Mouse (Mus musculus) heart, embryonic 12.5 days (tissue): ENCODE measurements around the gene Xbp1. TPM values are rescaled to one million over a fixed set of nuclear protein-coding genes. Genes with fewer than 3 reads are reported as not detected.
"Not testable (repeated sequence)": the region's sequence is repeated elsewhere in the genome, so short reads cannot be mapped to it uniquely, and the experiment has no call there.

Experiments
- ATAC-seq: fragments of 200-750 bp; cut with Nextera tagmentation; 2 replicates; pipeline ENCODE4 v1.8.0; 2017; ENCODE audit warnings: moderate TSS enrichment, moderate library complexity; ENCODE audit not compliant: insufficient number of reproducible peaks, low FRiP score
- H3K27ac ChIP-seq: fragments of 300-500 bp; sonication (generic); 2 replicates; pipeline ENCODE4 v1.5.1; 2016; ENCODE audit warnings: mild to moderate bottlenecking, moderate library complexity; ENCODE audit not compliant: poor library complexity, severe bottlenecking
- H3K27me3 ChIP-seq: fragments of 300-500 bp; sonication (generic); replicated peaks from 2 replicates; pipeline ENCODE4 v1.6.1; 2016; ENCODE audit warnings: mild to moderate bottlenecking, moderate library complexity
- H3K36me3 ChIP-seq: fragments of 300-500 bp; sonication (generic); 2 replicates; pipeline ENCODE4 v1.6.1; 2016; ENCODE audit warnings: mild to moderate bottlenecking, moderate library complexity
- H3K4me1 ChIP-seq: fragments of 300-500 bp; sonication (generic); replicated peaks from 2 replicates; pipeline ENCODE4 v1.6.1; 2016; ENCODE audit warnings: mild to moderate bottlenecking
- H3K4me2 ChIP-seq: fragments of 300-500 bp; sonication (generic); 2 replicates; pipeline ENCODE4 v1.6.1; 2016; ENCODE audit warnings: mild to moderate bottlenecking, moderate library complexity
- H3K4me3 ChIP-seq: fragments of 300-500 bp; sonication (generic); 2 replicates; pipeline ENCODE4 v1.5.1; 2016; ENCODE audit warnings: mild to moderate bottlenecking
- H3K9ac ChIP-seq: fragments of 300-500 bp; sonication (generic); 2 replicates; pipeline ENCODE4 v1.6.1; 2016; ENCODE audit warnings: mild to moderate bottlenecking, moderate library complexity
- H3K9me3 ChIP-seq: fragments of 300-500 bp; sonication (generic); replicated peaks from 2 replicates; pipeline ENCODE4 v1.6.1; 2016; ENCODE audit warnings: mild to moderate bottlenecking, moderate library complexity
- WGBS: fragments of 180-500 bp; shearing (Covaris S2); methylation state at CpG from one replicate; pipeline ENCODE4 v1.1.7; 2016; 5-methylcytosine and 5-hydroxymethylcytosine counted together
- polyA plus RNA-seq: library from polyadenylated mRNA; unstranded; fragments of >200 nt; fragmentation: Nextera tagmentation; extraction: Ambion mirVana; gene quantifications from 2 replicates; pipeline ENCODE4 v1.2.1, GENCODE M21; 2016

The Xbp1 gene
- 125 and 127 TPM in 2 replicates for polyA plus RNA-seq

- peak within 1 kb of the TSS; percentile 95 for H3K27ac ChIP-seq
- no peaks in the 10 kb centered on the region for H3K9me3 ChIP-seq
- no peaks in the 10 kb centered on the region for H3K27me3 ChIP-seq
- peaks cover 33% of the 10 kb centered on the region for H3K36me3 ChIP-seq
- peak within 1 kb of the TSS; percentile 99 for H3K9ac ChIP-seq
- ATAC-seq = peak; percentile 98
- WGBS = under 1% methylated on average over 72 of the region's 72 CpGs
- peak within 1 kb of the TSS; percentile 73 for H3K4me2 ChIP-seq
- H3K4me1 ChIP-seq = peaks cover 21% of the 10 kb centered on the region
- peak within 1 kb of the TSS; percentile 99 for H3K4me3 ChIP-seq
Measured at GRCm38 (mm10) chr11:5520412-5521265, at the start of gene Xbp1. TSS of gene Xbp1 (plus strand) at chr11:5520659.

DNA sequence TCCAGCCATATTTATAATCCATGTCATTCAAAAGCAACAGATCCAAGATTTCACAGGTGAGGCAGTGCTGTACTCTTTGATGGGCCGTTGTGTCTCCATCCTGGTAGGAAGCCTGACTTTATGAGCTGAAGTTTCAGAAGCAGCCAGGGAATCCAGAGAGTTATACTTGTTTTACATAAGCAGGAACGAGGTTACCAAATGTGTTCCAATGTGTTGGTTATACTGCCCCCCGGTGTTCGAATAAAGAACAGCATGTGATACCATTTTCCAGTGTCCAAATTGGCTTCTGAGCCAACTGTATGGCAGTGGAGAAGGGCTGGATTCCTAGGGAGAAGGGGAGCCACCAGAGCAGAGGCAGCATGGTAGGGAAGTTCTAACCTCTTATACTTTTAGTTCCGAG lies 46.3 kb upstream of the Xbp1 start:
- WGBS = 13% methylated on average over 5 of the region's 5 CpGs
- no peak overlapping the region for H3K9ac ChIP-seq
- no peaks in the 10 kb centered on the region for H3K4me1 ChIP-seq
- no peak overlapping the region for H3K4me3 ChIP-seq
- H3K9me3 ChIP-seq = no peaks in the 10 kb centered on the region
- H3K4me2 ChIP-seq = no peak overlapping the region
- H3K27me3 ChIP-seq = no peaks in the 10 kb centered on the region
- no peak overlapping the region for H3K27ac ChIP-seq
- no peaks in the 10 kb centered on the region for H3K36me3 ChIP-seq
- no peak for ATAC-seq

DNA sequence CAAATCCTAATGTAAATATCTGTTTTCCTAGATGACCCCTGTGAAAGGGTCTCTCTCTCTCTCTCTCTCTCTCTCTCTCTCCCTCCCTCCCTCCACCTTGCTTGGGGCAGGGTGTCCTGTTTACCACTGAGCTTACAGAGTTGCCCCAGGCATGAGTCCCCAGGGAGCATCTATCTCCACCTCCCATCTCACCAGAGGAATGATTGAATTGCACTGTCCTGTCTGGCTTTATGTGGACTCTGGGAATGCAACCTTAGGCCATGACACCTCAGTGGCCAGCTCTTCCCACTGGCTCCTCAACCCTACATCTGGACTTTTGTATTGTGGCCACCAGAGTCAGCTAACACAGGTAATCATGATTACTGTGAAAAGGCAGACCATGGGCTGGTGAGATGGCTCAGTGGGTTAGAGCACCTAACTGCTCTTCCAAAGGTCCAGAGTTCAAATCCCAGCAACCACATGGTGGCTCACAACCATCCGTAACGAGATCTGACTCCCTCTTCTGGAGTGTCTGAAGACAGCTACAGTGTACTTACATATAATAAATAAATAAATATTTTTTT lies 44.8 kb upstream of the Xbp1 start:
- H3K4me2 ChIP-seq, H3K9ac ChIP-seq, ATAC-seq, H3K9me3 ChIP-seq, H3K27me3 ChIP-seq, H3K36me3 ChIP-seq, H3K27ac ChIP-seq, H3K4me1 ChIP-seq, H3K4me3 ChIP-seq: not testable (repeated sequence)
- WGBS = 86% methylated on average over 2 of the region's 2 CpGs

DNA sequence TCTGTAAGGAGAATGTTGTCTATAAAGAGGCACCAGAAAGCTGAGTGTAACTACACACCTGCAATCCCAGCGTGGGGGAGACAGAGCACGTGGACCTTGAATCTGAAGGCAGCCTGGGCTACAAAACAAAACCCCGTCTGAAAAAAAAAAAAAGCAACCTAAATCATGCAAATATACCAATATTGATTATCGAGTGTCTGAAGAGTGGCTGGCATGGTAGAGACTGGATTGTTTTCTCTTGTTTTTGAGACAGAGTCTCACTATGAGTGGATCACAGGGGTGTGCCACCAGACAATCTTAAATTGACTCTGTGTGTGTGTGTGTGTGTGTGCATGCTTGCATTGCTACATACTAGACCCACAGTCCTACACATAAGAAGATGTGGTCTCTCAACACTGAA lies 43.7 kb upstream of the Xbp1 start:
- Histone ChIP-seq H3K27ac (no peak overlapping the region), H3K27me3 (no peaks in the 10 kb centered on the region)

GRCm38 (mm10) chr11:5478193-5478592 lies 42.3 kb upstream of the Xbp1 start:
- no peak overlapping the region for H3K4me2 ChIP-seq
- H3K4me3 ChIP-seq = no peak overlapping the region
- H3K27ac ChIP-seq = no peak overlapping the region
- no peaks in the 10 kb centered on the region for H3K27me3 ChIP-seq
- 71% methylated on average over 7 of the region's 7 CpGs for WGBS
- no peaks in the 10 kb centered on the region for H3K4me1 ChIP-seq
- H3K36me3 ChIP-seq = no peaks in the 10 kb centered on the region
- H3K9ac ChIP-seq = no peak overlapping the region
- H3K9me3 ChIP-seq = no peaks in the 10 kb centered on the region
- no peak for ATAC-seq

More for the DNA sequence above, 43.7 kb upstream of the Xbp1 start:
- Histone ChIP-seq H3K36me3 (no peaks in the 10 kb centered on the region), H3K4me1 (no peaks in the 10 kb centered on the region), H3K9me3 (no peaks in the 10 kb centered on the region), H3K4me2 (no peak overlapping the region), H3K4me3 (no peak overlapping the region), H3K9ac (no peak overlapping the region)
- ATAC-seq = no peak
- 76% methylated on average over 4 of the region's 4 CpGs for WGBS

DNA sequence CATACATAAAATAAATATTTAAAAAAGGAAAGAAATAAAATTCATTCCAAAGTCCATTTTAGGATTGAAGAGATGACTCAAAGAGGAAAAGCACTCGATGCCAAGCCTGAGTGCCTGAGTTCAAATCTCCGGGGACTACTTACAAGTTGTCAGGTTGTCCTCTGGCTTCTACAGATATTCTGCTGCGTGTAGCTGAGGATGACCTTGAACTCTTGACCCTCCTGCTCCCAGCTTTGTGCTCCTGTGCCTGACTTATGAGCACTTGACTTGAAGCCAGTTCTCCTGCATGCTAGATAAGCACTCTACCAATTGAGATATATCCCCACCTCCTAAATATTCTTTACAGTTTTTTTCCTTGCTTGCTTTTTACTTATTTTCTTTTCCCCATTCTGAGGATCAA lies 41.6 kb upstream of the Xbp1 start:
- no peaks in the 10 kb centered on the region for H3K4me1 ChIP-seq
- no peak for ATAC-seq
- H3K27ac ChIP-seq = no peak overlapping the region
- no peaks in the 10 kb centered on the region for H3K9me3 ChIP-seq
- no peak overlapping the region for H3K4me2 ChIP-seq
- no peaks in the 10 kb centered on the region for H3K27me3 ChIP-seq
- WGBS = 65% methylated on average over 3 of the region's 3 CpGs
- no peak overlapping the region for H3K4me3 ChIP-seq
- H3K9ac ChIP-seq = no peak overlapping the region
- H3K36me3 ChIP-seq = no peaks in the 10 kb centered on the region

GRCm38 (mm10) chr11:5482581-5482980 lies 37.9 kb upstream of the Xbp1 start:
- H3K27ac ChIP-seq = no peak overlapping the region
- no peak for ATAC-seq
- no peak overlapping the region for H3K4me3 ChIP-seq
- H3K4me1 ChIP-seq = no peaks in the 10 kb centered on the region; the same call in 1 of the 2 replicates
- WGBS = 80% methylated on average over 13 of the region's 13 CpGs
- no peak overlapping the region for H3K4me2 ChIP-seq
- no peak overlapping the region for H3K9ac ChIP-seq
- H3K9me3 ChIP-seq = no peaks in the 10 kb centered on the region
- H3K36me3 ChIP-seq = no peaks in the 10 kb centered on the region
- no peaks in the 10 kb centered on the region for H3K27me3 ChIP-seq

GRCm38 (mm10) chr11:5485193-5486011 lies 35.1 kb upstream of the Xbp1 start:
- H3K4me1 ChIP-seq = no peaks in the 10 kb centered on the region; the same call in 1 of the 2 replicates
- peak overlapping the region; percentile 64; the same call in 1 of the 2 replicates for H3K9ac ChIP-seq
- H3K36me3 ChIP-seq = no peaks in the 10 kb centered on the region
- H3K27ac ChIP-seq = no peak overlapping the region
- peak overlapping the region; percentile 77 for H3K4me2 ChIP-seq
- peak overlapping the region; percentile 47 for H3K4me3 ChIP-seq
- WGBS = 13% methylated on average over 15 of the region's 15 CpGs
- H3K27me3 ChIP-seq = no peaks in the 10 kb centered on the region
- ATAC-seq = peak; percentile 69
- no peaks in the 10 kb centered on the region for H3K9me3 ChIP-seq

DNA sequence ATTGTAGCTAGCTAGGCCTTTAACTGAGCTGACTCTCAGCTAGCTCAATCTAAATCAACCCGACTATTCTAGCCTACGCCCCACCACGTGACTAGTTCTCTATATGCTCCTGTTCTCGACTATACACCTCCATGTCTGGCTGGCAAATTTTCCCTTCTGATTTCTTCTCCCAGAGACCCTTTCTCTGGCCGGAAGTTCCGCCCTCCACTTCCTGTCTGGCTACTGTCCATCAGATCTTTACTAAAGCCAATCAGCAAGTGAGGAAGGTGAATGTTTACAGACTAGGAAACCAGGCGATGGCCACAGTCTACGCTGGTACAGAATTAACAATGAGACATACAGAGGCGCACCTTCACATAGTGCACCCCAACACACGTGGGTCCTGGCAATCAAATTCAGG lies 31.0 kb upstream of the Xbp1 start:
- H3K4me3 ChIP-seq, H3K36me3 ChIP-seq, H3K27me3 ChIP-seq, H3K27ac ChIP-seq, H3K4me1 ChIP-seq, H3K9me3 ChIP-seq, H3K4me2 ChIP-seq, ATAC-seq, H3K9ac ChIP-seq: not testable (repeated sequence)
- 85% methylated on average over 10 of the region's 10 CpGs for WGBS

GRCm38 (mm10) chr11:5490989-5491656 lies 29.3 kb upstream of the Xbp1 start:
- no peak overlapping the region for H3K9ac ChIP-seq
- no peak overlapping the region for H3K27ac ChIP-seq
- H3K9me3 ChIP-seq = no peaks in the 10 kb centered on the region
- 0 out of 2 replicates have a peak, but pooled peaks have one; percentile 15 for ATAC-seq
- H3K4me3 ChIP-seq = no peak overlapping the region
- no peaks in the 10 kb centered on the region for H3K27me3 ChIP-seq
- no peaks in the 10 kb centered on the region for H3K4me1 ChIP-seq
- no peak overlapping the region for H3K4me2 ChIP-seq
- H3K36me3 ChIP-seq = no peaks in the 10 kb centered on the region
- 79% methylated on average over 10 of the region's 10 CpGs for WGBS
